Mouse (Mus musculus) forebrain, postnatal 0 days (tissue): ENCODE data around the gene Slc47a1. TPM values are rescaled to one million over a fixed set of nuclear protein-coding genes. Genes with fewer than 3 reads are reported as not detected.

Experiments used
- ATAC-seq: fragments of 200-750 bp; cut with Nextera tagmentation; 2 replicates; pipeline ENCODE4 v1.8.0; 2017; ENCODE audit warnings: mild to moderate bottlenecking, moderate library complexity
- DNase-seq: peaks from one replicate; pipeline ENCODE4 v3.0.0-alpha.2; 2015
- H3K27ac ChIP-seq: fragments of 300-500 bp; sonication (generic); 2 replicates; pipeline ENCODE4 v1.5.1; 2014; ENCODE audit warnings: low read depth, mild to moderate bottlenecking, antibody characterized with exemption, low read length, moderate library complexity, mixed read lengths
- H3K27me3 ChIP-seq: fragments of 300-500 bp; sonication (generic); 2 replicates; pipeline ENCODE4 v1.6.1; 2014; ENCODE audit warnings: mild to moderate bottlenecking, low read length, mixed read lengths; ENCODE audit not compliant: insufficient read depth
- H3K36me3 ChIP-seq: fragments of 300-500 bp; sonication (generic); 2 replicates; pipeline ENCODE4 v1.6.1; 2014; ENCODE audit warnings: mild to moderate bottlenecking, moderate library complexity; ENCODE audit not compliant: insufficient read depth
- H3K4me1 ChIP-seq: fragments of 300-500 bp; sonication (generic); 2 replicates; pipeline ENCODE4 v1.6.1; 2014; ENCODE audit warnings: antibody characterized with exemption; ENCODE audit not compliant: insufficient read depth
- H3K4me2 ChIP-seq: fragments of 300-500 bp; sonication (generic); 2 replicates; pipeline ENCODE4 v1.6.1; 2014; ENCODE audit warnings: low read depth, mild to moderate bottlenecking, moderate library complexity
- H3K4me3 ChIP-seq: fragments of 300-500 bp; sonication (generic); 2 replicates; pipeline ENCODE4 v1.5.1; 2014; ENCODE audit warnings: low read depth, low read length, mixed read lengths
- H3K9ac ChIP-seq: fragments of 300-500 bp; sonication (generic); 2 replicates; pipeline ENCODE4 v1.6.1; 2014; ENCODE audit warnings: mild to moderate bottlenecking
- H3K9me3 ChIP-seq: fragments of 300-500 bp; sonication (generic); 2 replicates; pipeline ENCODE4 v1.6.1; 2016; ENCODE audit warnings: low read length
- CTCF ChIP-seq: sonication (generic); IDR thresholded peaks from 2 replicates; pipeline ENCODE4 v1.5.1; 2016; ENCODE audit warnings: antibody characterized with exemption, control low read depth, low read depth
- WGBS: fragments of 180-500 bp; shearing (Covaris S2); extraction: QIAGEN DNeasy Blood & Tissue Kit; methylation state at CpG from one replicate; pipeline ENCODE4 v1.1.7; 2014; 5-methylcytosine and 5-hydroxymethylcytosine counted together
- polyA plus RNA-seq: library from polyadenylated mRNA; unstranded; fragments of >200 nt; fragmentation: Nextera tagmentation; extraction: Ambion mirVana; gene quantifications from 2 replicates; pipeline ENCODE4 v1.2.1, GENCODE M21; 2015
- total RNA-seq: library from RNA; depleted of rRNA; stranded (reverse); fragments of >200 nt; gene quantifications from 2 replicates; pipeline ENCODE4 v1.2.3, GENCODE M21; 2014

Slc47a1 gene
- total and polyA plus RNA-seq, 2 experiments from 2014 or later = 0.75 to 2.3 TPM

- H3K27me3 ChIP-seq = no peaks in the 10 kb centered on the region
- H3K4me2 ChIP-seq = no peak overlapping the region
- WGBS = 45% methylated on average over 7 of the region's 7 CpGs
- H3K9ac ChIP-seq = no peak overlapping the region
- ATAC-seq = no peak
- H3K36me3 ChIP-seq = no peaks in the 10 kb centered on the region
- H3K9me3 ChIP-seq = no peaks in the 10 kb centered on the region
- H3K4me3 ChIP-seq = no peak overlapping the region
- no peak for TF ChIP-seq CTCF
- no peaks in the 10 kb centered on the region for H3K4me1 ChIP-seq
- no peak for DNase-seq
- no peak overlapping the region for H3K27ac ChIP-seq
Measured at GRCm38 (mm10) chr11:61411809-61412208, 33.7 kb upstream of the Slc47a1 start.

- Histone ChIP-seq H3K36me3 (no peaks in the 10 kb centered on the region), H3K9me3 (no peaks in the 10 kb centered on the region), H3K9ac (no peak overlapping the region), H3K27ac (no peak overlapping the region), H3K4me1 (no peaks in the 10 kb centered on the region), H3K27me3 (no peaks in the 10 kb centered on the region), H3K4me2 (no peak overlapping the region), H3K4me3 (no peak overlapping the region)
- no peak for TF ChIP-seq CTCF
- 82% methylated on average over 11 of the region's 11 CpGs for WGBS
- DNase-seq (no peak), ATAC-seq (no peak)
Measured at GRCm38 (mm10) chr11:61411221-61411620, 33.1 kb upstream of the Slc47a1 start.

- Histone ChIP-seq H3K36me3 (no peaks in the 10 kb centered on the region), H3K4me2 (no peak overlapping the region), H3K27me3 (no peaks in the 10 kb centered on the region), H3K4me3 (no peak overlapping the region), H3K9ac (no peak overlapping the region), H3K27ac (no peak overlapping the region), H3K4me1 (no peaks in the 10 kb centered on the region), H3K9me3 (no peaks in the 10 kb centered on the region)
- peak; percentile 96 for TF ChIP-seq CTCF
- ATAC-seq (no peak), DNase-seq (peak; percentile 88)
- 0% methylated on average over 1 of the region's 1 CpGs for WGBS
Measured at GRCm38 (mm10) chr11:61410129-61410528, 32.0 kb upstream of the Slc47a1 start.

- WGBS = 17% methylated on average over 3 of the region's 3 CpGs
- peak; percentile 23 for DNase-seq
Measured at GRCm38 (mm10) chr11:61409051-61409450, 30.9 kb upstream of the Slc47a1 start.

GRCm38 (mm10) chr11:61408184-61409027, 30.3 kb upstream of the Slc47a1 start:
- Histone ChIP-seq H3K36me3 (no peaks in the 10 kb centered on the region), H3K9ac (peak overlapping the region; percentile 66), H3K27me3 (no peaks in the 10 kb centered on the region), H3K27ac (peak overlapping the region; percentile 94), H3K4me1 (no peaks in the 10 kb centered on the region), H3K4me2 (peak overlapping the region; percentile 52), H3K9me3 (no peaks in the 10 kb centered on the region), H3K4me3 (peak overlapping the region; percentile 48)
- ATAC-seq (peak; percentile 92), DNase-seq (peak; percentile 76)
- TF ChIP-seq CTCF = 0 out of 2 replicates have a peak, but pooled peaks have one; percentile 1
- under 1% methylated on average over 62 of the region's 64 CpGs for WGBS

More at GRCm38 (mm10) chr11:61409051-61409450, 30.9 kb upstream of the Slc47a1 start:
- Histone ChIP-seq H3K9ac (no peak overlapping the region), H3K36me3 (no peaks in the 10 kb centered on the region), H3K4me2 (peak overlapping the region; percentile 52), H3K4me1 (no peaks in the 10 kb centered on the region), H3K4me3 (peak overlapping the region; percentile 48), H3K27me3 (no peaks in the 10 kb centered on the region), H3K27ac (0 out of 2 replicates have a peak overlapping the region, but pooled peaks have one; percentile 94), H3K9me3 (no peaks in the 10 kb centered on the region)
- ATAC-seq = no peak
- peak; percentile 32 for TF ChIP-seq CTCF

GRCm38 (mm10) chr11:61407638-61408183, 29.6 kb upstream of the Slc47a1 start:
- Histone ChIP-seq H3K27ac (peak overlapping the region; percentile 94), H3K36me3 (no peaks in the 10 kb centered on the region), H3K4me1 (no peaks in the 10 kb centered on the region), H3K4me3 (peak overlapping the region; percentile 48), H3K9me3 (no peaks in the 10 kb centered on the region), H3K4me2 (peak overlapping the region; percentile 52), H3K27me3 (no peaks in the 10 kb centered on the region), H3K9ac (peak overlapping the region; percentile 66)
- DNase-seq = peak; percentile 96
- WGBS = 1% methylated on average over 39 of the region's 39 CpGs
- peak; percentile 92 for ATAC-seq
- TF ChIP-seq CTCF = peak; percentile 53

GRCm38 (mm10) chr11:61401794-61402193, 23.6 kb upstream of the Slc47a1 start:
- TF ChIP-seq CTCF = no peak
- no peak overlapping the region for H3K4me2 ChIP-seq
- DNase-seq (no peak), ATAC-seq (no peak)
- no peaks in the 10 kb centered on the region for H3K4me1 ChIP-seq
- no peak overlapping the region for H3K4me3 ChIP-seq
- no peak overlapping the region for H3K9ac ChIP-seq
- H3K27ac ChIP-seq = no peak overlapping the region
- no peaks in the 10 kb centered on the region for H3K27me3 ChIP-seq
- no peaks in the 10 kb centered on the region for H3K36me3 ChIP-seq
- WGBS = 89% methylated on average over 4 of the region's 4 CpGs
- no peaks in the 10 kb centered on the region for H3K9me3 ChIP-seq
